Mouse (Mus musculus): ENCODE measurements at regions not wholly inside any gene's neighbourhood (a gene's known extent, or its start where the extent isn't known, plus 50 kb on each side); places are given as distances from the start of the nearest gene placed in this dataset.

DNA sequence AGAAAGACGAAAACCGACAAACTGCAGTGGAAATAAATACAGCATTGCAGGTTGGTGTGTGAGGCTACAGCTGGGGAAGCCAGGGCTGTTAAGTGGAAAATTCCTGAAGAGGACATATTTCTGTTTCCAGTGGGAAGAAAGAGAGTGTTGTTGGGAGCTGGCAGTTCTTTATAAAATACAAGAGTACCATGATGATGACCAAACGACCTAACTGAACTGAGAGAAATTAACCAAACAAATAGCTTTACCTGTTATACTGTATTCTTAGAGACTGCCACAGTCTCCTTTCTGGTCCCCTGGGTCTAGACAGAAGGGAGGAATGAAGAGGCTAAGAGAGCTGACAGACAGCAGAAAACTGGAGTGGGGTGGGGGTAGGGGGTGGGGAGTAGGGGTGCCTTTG is 517.9 kb downstream of the Nyap2 start:
- Histone ChIP-seq H3K4me2 (ENCODE audit: insufficient read depth, low read depth, poor library complexity, severe bottlenecking) (no peak overlapping the region), H3K79me2 (replicated peaks; ENCODE audit: control insufficient read depth, extremely low read depth, insufficient read depth, poor library complexity, severe bottlenecking) (no peaks in the 10 kb centered on the region), H3K27me3 (replicated peaks) (no peaks in the 10 kb centered on the region), H3K36me3 (replicated peaks in 1 of 2; ENCODE audit: control insufficient read depth in 1 of 2, insufficient read depth in 1 of 2, low read length in 1 of 2) (no peaks in the 10 kb centered on the region), H3K9ac (ENCODE audit: insufficient read depth, low read depth) (no peak overlapping the region), H3K4me1 (ENCODE audit: control insufficient read depth in 1 of 2, insufficient read depth in 2 of 2) (no peaks in the 10 kb centered on the region), H3K9me3 (replicated peaks; ENCODE audit: low read length) (no peaks in the 10 kb centered on the region), H3K4me3 (replicated peaks in 1 of 3; ENCODE audit: low read depth in 2 of 3, low read length in 2 of 3, poor library complexity in 1 of 3) (no peak overlapping the region), H3K27ac (ENCODE audit: insufficient read depth, low read depth) (no peak overlapping the region)
- in situ Hi-C loops (cut with MboI; ENCODE audit: low pct_ligation_motif_present, low pct_unique_long_range_greater_than_20kb, low sequenced_read_pairs), result no loop called here
- dilution Hi-C loops (cut with MboI; ENCODE audit: extremely low pct_ligation_motif_present, extremely low pct_unique_long_range_greater_than_20kb, low sequenced_read_pairs), result no loop called here
- DNase-seq (ENCODE audit: extremely low read depth), result no peak
- TF ChIP-seq CHD1 (IDR thresholded peaks at IDR 0.05; ENCODE audit: low read depth, low read length) (no peak), RAD21 (IDR thresholded peaks at IDR 0.05; ENCODE audit: low read depth, low read length) (no peak), ZKSCAN1 (IDR thresholded peaks at IDR 0.05; ENCODE audit: borderline replicate concordance, low read depth, low read length) (no peak), ETS1 (conservative IDR thresholded peaks at IDR 0.05; ENCODE audit: low read depth, low read length) (no peak), CHD2 (IDR thresholded peaks at IDR 0.05; ENCODE audit: low read length) (no peak), POLR2A (IDR thresholded peaks at IDR 0.05; ENCODE audit: low read depth, low read length) (no peak), USF2 (conservative IDR thresholded peaks at IDR 0.05; ENCODE audit: low read depth, low read length) (no peak), BHLHE40 (IDR thresholded peaks at IDR 0.05; ENCODE audit: low read depth, low read length) (no peak), MXI1 (IDR thresholded peaks at IDR 0.05; ENCODE audit: low read depth, low read length) (no peak), ZNF384 (IDR thresholded peaks at IDR 0.05; ENCODE audit: low read depth, low read length) (no peak), UBTF (IDR thresholded peaks at IDR 0.05; ENCODE audit: low read depth, low read length) (no peak), MYC (IDR thresholded peaks at IDR 0.05; ENCODE audit: low read depth, low read length) (no peak), USF1 (IDR thresholded peaks at IDR 0.05; ENCODE audit: low read depth, low read length) (no peak), TCF12 (IDR thresholded peaks at IDR 0.05; ENCODE audit: low read depth, low read length) (no peak), IRF4 (IDR thresholded peaks at IDR 0.05; ENCODE audit: low read depth, low read length) (no peak), HCFC1 (IDR thresholded peaks at IDR 0.05; ENCODE audit: low read depth, low read length) (no peak), SMC3 (IDR thresholded peaks at IDR 0.05; ENCODE audit: low read depth, low read length) (no peak), MAZ (IDR thresholded peaks at IDR 0.05; ENCODE audit: low read depth, low read length) (no peak), MEF2A (IDR thresholded peaks at IDR 0.05; ENCODE audit: borderline replicate concordance, low read depth, low read length) (no peak)

DNA sequence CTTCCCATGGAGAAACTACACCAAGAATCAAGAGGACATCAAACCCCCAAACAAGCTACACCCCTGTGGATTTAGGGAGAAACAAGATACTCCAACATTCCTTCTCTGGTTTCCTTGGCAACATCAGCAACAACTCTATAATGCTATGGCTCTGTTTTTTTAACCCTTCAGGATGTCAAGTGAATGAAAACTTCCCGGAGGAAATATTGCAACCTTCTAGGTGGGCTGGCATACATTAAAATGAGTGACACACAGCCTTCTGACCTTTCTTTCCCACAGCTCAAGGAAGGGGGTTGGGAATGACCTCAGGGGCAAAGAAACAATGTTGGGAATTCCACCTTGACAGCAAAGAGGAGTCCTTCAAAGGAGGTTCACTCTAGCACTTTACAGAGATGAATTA is 532.0 kb downstream of the Nyap2 start:
- Histone ChIP-seq H3K36me3 (replicated peaks in 1 of 2; ENCODE audit: control insufficient read depth in 1 of 2, insufficient read depth in 1 of 2, low read length in 1 of 2) (no peaks in the 10 kb centered on the region), H3K4me3 (replicated peaks in 1 of 3; ENCODE audit: low read depth in 2 of 3, low read length in 2 of 3, poor library complexity in 1 of 3) (no peak overlapping the region), H3K4me2 (ENCODE audit: insufficient read depth, low read depth, poor library complexity, severe bottlenecking) (no peak overlapping the region), H3K27me3 (replicated peaks) (no peaks in the 10 kb centered on the region), H3K79me2 (replicated peaks; ENCODE audit: control insufficient read depth, extremely low read depth, insufficient read depth, poor library complexity, severe bottlenecking) (no peaks in the 10 kb centered on the region), H3K27ac (ENCODE audit: insufficient read depth, low read depth) (no peak overlapping the region), H3K9me3 (replicated peaks; ENCODE audit: low read length) (no peaks in the 10 kb centered on the region), H3K4me1 (ENCODE audit: control insufficient read depth in 1 of 2, insufficient read depth in 2 of 2) (0 out of 4 replicates have a peak, but pooled peaks cover 0 to 4% of the 10 kb centered on the region in 2 experiments), H3K9ac (ENCODE audit: insufficient read depth, low read depth) (no peak overlapping the region)
- dilution Hi-C loops (cut with MboI; ENCODE audit: extremely low pct_ligation_motif_present, extremely low pct_unique_long_range_greater_than_20kb, low sequenced_read_pairs), result no loop called here
- in situ Hi-C loops (cut with MboI; ENCODE audit: low pct_ligation_motif_present, low pct_unique_long_range_greater_than_20kb, low sequenced_read_pairs), result no loop called here
- TF ChIP-seq TBP (conservative IDR thresholded peaks at IDR 0.05; ENCODE audit: low read depth, low read length) (no peak), ZMIZ1 (IDR thresholded peaks at IDR 0.05; ENCODE audit: low read depth, low read length) (no peak), BHLHE40 (IDR thresholded peaks at IDR 0.05; ENCODE audit: low read depth, low read length) (no peak), HCFC1 (IDR thresholded peaks at IDR 0.05; ENCODE audit: low read depth, low read length) (no peak), MAFK (IDR thresholded peaks at IDR 0.05; ENCODE audit: insufficient replicate concordance, low read length) (no peak), IRF4 (IDR thresholded peaks at IDR 0.05; ENCODE audit: low read depth, low read length) (no peak), SIN3A (IDR thresholded peaks at IDR 0.05; ENCODE audit: low read length) (no peak), GABPA (IDR thresholded peaks at IDR 0.05; ENCODE audit: insufficient replicate concordance, low read depth, low read length) (no peak), E2F4 (IDR thresholded peaks at IDR 0.05; ENCODE audit: insufficient replicate concordance, low read depth, low read length) (no peak), USF1 (IDR thresholded peaks at IDR 0.05; ENCODE audit: low read depth, low read length) (no peak), ZKSCAN1 (IDR thresholded peaks at IDR 0.05; ENCODE audit: borderline replicate concordance, low read depth, low read length) (no peak), POLR2A (IDR thresholded peaks at IDR 0.05; ENCODE audit: low read depth, low read length) (no peak), ZC3H11A (IDR thresholded peaks at IDR 0.05; ENCODE audit: low read depth, low read length) (no peak), CHD2 (IDR thresholded peaks at IDR 0.05; ENCODE audit: low read length) (no peak), USF2 (conservative IDR thresholded peaks at IDR 0.05; ENCODE audit: low read depth, low read length) (no peak), NRF1 (IDR thresholded peaks at IDR 0.05; ENCODE audit: low read depth, low read length) (no peak), CTCF (conservative IDR thresholded peaks at IDR 0.05 in 1 of 2, IDR thresholded peaks at IDR 0.05 in 1 of 2; ENCODE audit: low read depth in 2 of 2, low read length in 2 of 2) (no peak), MXI1 (IDR thresholded peaks at IDR 0.05; ENCODE audit: low read depth, low read length) (no peak), MAZ (IDR thresholded peaks at IDR 0.05; ENCODE audit: low read depth, low read length) (no peak)
- no peak for DNase-seq (ENCODE audit: extremely low read depth)

Data from CH12.LX (cell line).